Mouse (Mus musculus) kidney, postnatal 0 days (tissue): ENCODE measurements around the gene Per1. TPM values are rescaled to one million over a fixed set of nuclear protein-coding genes. Genes with fewer than 3 reads are reported as not detected.
A peak's percentile ranks its signal among the peaks of the same experiment; 100 is the strongest.

ENCODE experiments used
- ATAC-seq: fragments of 200-750 bp; cut with Nextera tagmentation; replicated peaks from 2 replicates; pipeline ENCODE4 v1.8.0; 2017; ENCODE audit warnings: low read depth, moderate number of reproducible peaks, moderate TSS enrichment, moderate library complexity; ENCODE audit not compliant: low FRiP score
- DNase-seq: peaks from one replicate; pipeline ENCODE4 v3.0.0-alpha.2; 2016; ENCODE audit warnings: low spot score
- H3K27ac ChIP-seq: fragments of 300-500 bp; sonication (generic); 2 replicates; pipeline ENCODE4 v1.5.1; 2014; ENCODE audit warnings: mild to moderate bottlenecking
- H3K27me3 ChIP-seq: fragments of 300-500 bp; sonication (generic); 2 replicates; pipeline ENCODE4 v1.6.1; 2014; ENCODE audit warnings: low read length, mixed read lengths; ENCODE audit not compliant: insufficient read depth
- H3K36me3 ChIP-seq: fragments of 300-500 bp; sonication (generic); 2 replicates; pipeline ENCODE4 v1.6.1; 2014; ENCODE audit warnings: low read length, mixed read lengths; ENCODE audit not compliant: insufficient read depth
- H3K4me1 ChIP-seq: fragments of 300-500 bp; sonication (generic); replicated peaks from 2 replicates; pipeline ENCODE4 v1.6.1; 2014; ENCODE audit warnings: antibody characterized with exemption, low read length, mixed read lengths; ENCODE audit not compliant: insufficient read depth
- H3K4me2 ChIP-seq: fragments of 300-500 bp; sonication (generic); 2 replicates; pipeline ENCODE4 v1.6.1; 2014; ENCODE audit warnings: mild to moderate bottlenecking, low read length, moderate library complexity, mixed read lengths
- H3K4me3 ChIP-seq: fragments of 300-500 bp; sonication (generic); replicated peaks from 2 replicates; pipeline ENCODE4 v1.5.1; 2014; ENCODE audit warnings: low read depth, low read length
- H3K9ac ChIP-seq: fragments of 300-500 bp; sonication (generic); 2 replicates; pipeline ENCODE4 v1.6.1; 2014; ENCODE audit warnings: low read depth, low read length
- H3K9me3 ChIP-seq: fragments of 300-500 bp; sonication (generic); replicated peaks from 2 replicates; pipeline ENCODE4 v1.6.1; 2016; ENCODE audit warnings: low read length, inconsistent platforms, mixed read lengths
- CTCF ChIP-seq: IDR thresholded peaks from 2 replicates; pipeline ENCODE4 v1.5.1; 2016; ENCODE audit warnings: antibody characterized with exemption, low read depth, mild to moderate bottlenecking, moderate library complexity
- WGBS: fragments of 180-500 bp; shearing (Covaris S2); extraction: QIAGEN DNeasy Blood & Tissue Kit; methylation state at CpG from one replicate; pipeline ENCODE4 v1.1.7; 2014; 5-methylcytosine and 5-hydroxymethylcytosine counted together
- polyA plus RNA-seq: library from polyadenylated mRNA; unstranded; fragments of >200 nt; fragmentation: Nextera tagmentation; extraction: Ambion mirVana; gene quantifications from 2 replicates; pipeline ENCODE4 v1.2.1, GENCODE M21; 2015

Gene Per1
- polyA plus RNA-seq: 7.4 and 9.9 TPM in 2 replicates

GRCm38 (mm10) chr11:69094697-69095429 lies at the start of gene Per1:
TSS of gene Per1 (plus strand) at chr11:69095217.
- ATAC-seq: peak; percentile 88
- peaks cover 15% of the 10 kb centered on the region; the same call in 1 of the 2 replicates for H3K36me3 ChIP-seq
- peak within 1 kb of the TSS; percentile 59 for H3K4me2 ChIP-seq
- peak within 1 kb of the TSS; percentile 98 for H3K27ac ChIP-seq
- under 1% methylated on average over 37 of the region's 37 CpGs for WGBS
- H3K9ac ChIP-seq: peak within 1 kb of the TSS; percentile 84
- H3K27me3 ChIP-seq: no peaks in the 10 kb centered on the region
- 0 out of 2 replicates have a peak, but pooled peaks have one; percentile 4 for TF ChIP-seq CTCF
- peaks cover 16% of the 10 kb centered on the region for H3K4me1 ChIP-seq
- H3K4me3 ChIP-seq: peak within 1 kb of the TSS; percentile 58
- H3K9me3 ChIP-seq: no peaks in the 10 kb centered on the region
- peak; percentile 100 for DNase-seq

GRCm38 (mm10) chr11:69045531-69046394 lies 49.3 kb upstream of the Per1 start, which contains the start of gene Aurkb:
TSS of gene Aurkb (plus strand) at chr11:69045647.
- TF ChIP-seq CTCF: no peak
- H3K36me3 ChIP-seq: 0 out of 2 replicates have a peak, but pooled peaks cover 13% of the 10 kb centered on the region
- DNase-seq (peak; percentile 97), ATAC-seq (peak; percentile 63)
- peaks cover 11% of the 10 kb centered on the region for H3K4me1 ChIP-seq
- H3K9ac ChIP-seq: peak within 1 kb of the TSS; percentile 66
- no peaks in the 10 kb centered on the region for H3K9me3 ChIP-seq
- peak within 1 kb of the TSS; percentile 84 for H3K27ac ChIP-seq
- peak within 1 kb of the TSS; percentile 80 for H3K4me3 ChIP-seq
- no peaks in the 10 kb centered on the region for H3K27me3 ChIP-seq
- peak within 1 kb of the TSS; percentile 87 for H3K4me2 ChIP-seq
- WGBS: under 1% methylated on average over 52 of the region's 54 CpGs

GRCm38 (mm10) chr11:69046395-69046774 lies 48.6 kb upstream of the Per1 start:
- TF ChIP-seq CTCF: no peak
- H3K4me1 ChIP-seq: peaks cover 11% of the 10 kb centered on the region
- ATAC-seq (no peak), DNase-seq (no peak)
- H3K27me3 ChIP-seq: no peaks in the 10 kb centered on the region
- H3K4me3 ChIP-seq: peak overlapping the region; percentile 80
- peak overlapping the region; percentile 84; the same call in 1 of the 2 replicates for H3K27ac ChIP-seq
- 6% methylated on average over 9 of the region's 9 CpGs for WGBS
- peak overlapping the region; percentile 66 for H3K9ac ChIP-seq
- H3K36me3 ChIP-seq: 0 out of 2 replicates have a peak, but pooled peaks cover 17% of the 10 kb centered on the region
- H3K4me2 ChIP-seq: peak overlapping the region; percentile 87
- no peaks in the 10 kb centered on the region for H3K9me3 ChIP-seq

DNA sequence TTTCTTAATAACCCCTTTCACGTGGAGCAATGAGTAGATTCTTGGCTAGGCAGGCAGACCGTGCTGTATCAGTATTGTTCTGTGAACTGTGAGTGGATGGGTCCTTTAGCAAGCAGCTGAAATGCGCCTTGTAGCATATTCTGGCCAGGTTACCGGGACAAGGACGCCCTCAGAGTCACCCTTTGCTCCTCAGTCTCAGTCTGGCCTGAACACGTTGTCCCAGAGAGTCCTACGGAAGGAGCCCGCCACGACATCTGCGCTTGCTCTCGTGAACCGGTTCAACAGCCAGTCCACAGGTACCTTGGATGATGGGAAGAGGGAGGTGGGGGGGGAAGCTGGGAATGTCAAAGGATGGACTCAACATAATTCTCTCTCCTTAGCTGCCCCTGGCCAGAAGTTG lies 47.4 kb upstream of the Per1 start:
- ATAC-seq: no peak
- DNase-seq: no peak
- Histone ChIP-seq H3K4me2 (0 out of 2 replicates have a peak overlapping the region, but pooled peaks have one; percentile 87), H3K4me3 (no peak overlapping the region), H3K36me3 (0 out of 2 replicates have a peak, but pooled peaks cover 17% of the 10 kb centered on the region), H3K27me3 (no peaks in the 10 kb centered on the region), H3K9ac (0 out of 2 replicates have a peak overlapping the region, but pooled peaks have one; percentile 18), H3K4me1 (peaks cover 11% of the 10 kb centered on the region), H3K9me3 (no peaks in the 10 kb centered on the region), H3K27ac (no peak overlapping the region)
- WGBS: 90% methylated on average over 12 of the region's 12 CpGs
- TF ChIP-seq CTCF: no peak

- Histone ChIP-seq H3K36me3 (0 out of 2 replicates have a peak, but pooled peaks cover 17% of the 10 kb centered on the region), H3K4me2 (no peak overlapping the region)
Measured at GRCm38 (mm10) chr11:69048151-69048550, 46.9 kb upstream of the Per1 start.

DNA sequence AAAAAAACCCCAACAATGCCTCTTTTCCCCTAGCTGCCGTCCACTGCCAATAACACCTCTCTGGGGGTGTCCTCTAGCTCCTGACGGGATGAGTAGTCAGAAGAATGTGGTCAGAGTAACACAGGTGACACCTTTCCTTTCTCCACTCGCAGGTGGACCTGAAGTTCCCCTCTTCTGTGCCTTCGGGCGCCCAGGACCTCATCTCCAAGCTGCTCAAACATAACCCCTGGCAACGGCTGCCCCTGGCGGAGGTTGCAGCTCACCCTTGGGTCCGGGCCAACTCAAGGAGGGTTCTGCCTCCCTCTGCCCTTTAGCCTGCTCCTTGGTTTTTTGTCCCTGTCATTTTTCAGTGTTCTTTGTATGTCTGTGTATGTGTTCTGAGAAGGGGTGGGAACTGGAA lies 44.3 kb upstream of the Per1 start:
- H3K4me1 ChIP-seq: peaks cover 11% of the 10 kb centered on the region
- no peak for TF ChIP-seq CTCF
- no peak for DNase-seq
- no peak overlapping the region for H3K4me3 ChIP-seq
- 89% methylated on average over 8 of the region's 8 CpGs for WGBS
- H3K27me3 ChIP-seq: no peaks in the 10 kb centered on the region
- no peak overlapping the region for H3K27ac ChIP-seq
- no peak overlapping the region for H3K4me2 ChIP-seq
- no peak for ATAC-seq
- 0 out of 2 replicates have a peak, but pooled peaks cover 17% of the 10 kb centered on the region for H3K36me3 ChIP-seq
- no peaks in the 10 kb centered on the region for H3K9me3 ChIP-seq
- H3K9ac ChIP-seq: no peak overlapping the region

More at GRCm38 (mm10) chr11:69048151-69048550, 46.9 kb upstream of the Per1 start:
- H3K9ac ChIP-seq: 0 out of 2 replicates have a peak overlapping the region, but pooled peaks have one; percentile 18
- WGBS: 88% methylated on average over 14 of the region's 14 CpGs
- peaks cover 11% of the 10 kb centered on the region for H3K4me1 ChIP-seq
- no peak for ATAC-seq
- no peak for DNase-seq
- no peaks in the 10 kb centered on the region for H3K27me3 ChIP-seq
- TF ChIP-seq CTCF: no peak
- H3K4me3 ChIP-seq: no peak overlapping the region
- no peaks in the 10 kb centered on the region for H3K9me3 ChIP-seq
- H3K27ac ChIP-seq: no peak overlapping the region
